Mouse (Mus musculus) adrenal gland, postnatal 10 days (tissue): ENCODE data around the gene Usp13. TPM values are rescaled to one million over a fixed set of nuclear protein-coding genes. Genes with fewer than 3 reads are reported as not detected.
A peak's percentile ranks its signal among the peaks of the same experiment; 100 is the strongest.

ENCODE experiments used
- DNase-seq: peaks from one replicate; pipeline ENCODE4 v3.0.0; 2021; ENCODE audit warnings: mixed read lengths
- total RNA-seq, 2 experiments: library from RNA; stranded (reverse); gene quantifications; 2 replicates each; pipeline ENCODE4 v1.2.3; 2021

Gene Usp13
- total RNA-seq, 2 experiments from 2014 or later = 5.9 to 15.8 TPM

GRCm38 (mm10) chr3:32939802-32940501, 122.6 kb downstream of the Usp13 start:
- peak; percentile 15 for DNase-seq

GRCm38 (mm10) chr3:32947486-32947885, 130.1 kb downstream of the Usp13 start:
- no peak for DNase-seq

- DNase-seq = no peak
Observed at GRCm38 (mm10) chr3:32951382-32951781, 134.0 kb downstream of the Usp13 start.

GRCm38 (mm10) chr3:32961494-32961893, 144.1 kb downstream of the Usp13 start:
- no peak for DNase-seq

GRCm38 (mm10) chr3:32965528-32965927, 148.2 kb downstream of the Usp13 start:
- peak; percentile 45 for DNase-seq

- no peak for DNase-seq
Observed at GRCm38 (mm10) chr3:32968671-32969425, 151.5 kb downstream of the Usp13 start.

GRCm38 (mm10) chr3:32970257-32970656, 152.9 kb downstream of the Usp13 start:
- no peak for DNase-seq

- DNase-seq = no peak
Observed at GRCm38 (mm10) chr3:32979238-32979637, 161.9 kb downstream of the Usp13 start.

- DNase-seq = no peak
Observed at GRCm38 (mm10) chr3:32979981-32980380, 162.6 kb downstream of the Usp13 start.

GRCm38 (mm10) chr3:32985141-32985540, 167.8 kb downstream of the Usp13 start:
- DNase-seq = no peak

Other genes starting within 250 kb of the Usp13 start
- gene Gnb4, start 201.0 kb upstream of the Usp13 start, total RNA-seq = 10 to 100 TPM; 37.2 to 50.5 TPM
- gene Actl6a, start 111.2 kb upstream of the Usp13 start, total RNA-seq = 10 to 100 TPM; 44.6 to 48.1 TPM
- 100 to 1,000 TPM; 513 to 597 TPM for gene Ndufb5, start 80.6 kb upstream of the Usp13 start, total RNA-seq
- 10 to 100 TPM; 42.7 to 49.3 TPM for gene Mrpl47, start 79.9 kb upstream of the Usp13 start, total RNA-seq